Mouse (Mus musculus) heart, postnatal 0 days (tissue): Measurements from ENCODE around the gene Mipep. TPM values are rescaled to one million over a fixed set of nuclear protein-coding genes. Genes with fewer than 3 reads are reported as not detected.

Experiments
- ATAC-seq: fragments of 200-750 bp; cut with Nextera tagmentation; 2 replicates; pipeline ENCODE4 v1.8.0; 2017; ENCODE audit warnings: low read depth, moderate number of reproducible peaks, moderate library complexity; ENCODE audit not compliant: insufficient read depth
- DNase-seq: peaks from one replicate; pipeline ENCODE4 v3.0.0-alpha.2; 2016; ENCODE audit warnings: low spot score
- H3K27ac ChIP-seq: fragments of 300-500 bp; sonication (generic); 2 replicates; pipeline ENCODE4 v1.5.1; 2014; ENCODE audit warnings: low read depth, mild to moderate bottlenecking
- H3K27me3 ChIP-seq: fragments of 300-500 bp; sonication (generic); 2 replicates; pipeline ENCODE4 v1.6.1; 2014; ENCODE audit warnings: low read length, mixed read lengths; ENCODE audit not compliant: control insufficient read depth, insufficient read depth
- H3K36me3 ChIP-seq: fragments of 300-500 bp; sonication (generic); replicated peaks from 2 replicates; pipeline ENCODE4 v1.6.1; 2014; ENCODE audit warnings: low read length, mixed read lengths; ENCODE audit not compliant: control insufficient read depth, insufficient read depth
- H3K4me1 ChIP-seq: fragments of 300-500 bp; sonication (generic); 2 replicates; pipeline ENCODE4 v1.6.1; 2014; ENCODE audit warnings: antibody characterized with exemption; ENCODE audit not compliant: control insufficient read depth, insufficient read depth
- H3K4me2 ChIP-seq: fragments of 300-500 bp; sonication (generic); 2 replicates; pipeline ENCODE4 v1.6.1; 2014; ENCODE audit warnings: low read depth, mild to moderate bottlenecking, low read length, moderate library complexity
- H3K4me3 ChIP-seq: fragments of 300-500 bp; sonication (generic); 2 replicates; pipeline ENCODE4 v1.5.1; 2014; ENCODE audit warnings: low read depth, low read length
- H3K9ac ChIP-seq: fragments of 300-500 bp; sonication (generic); replicated peaks from 2 replicates; pipeline ENCODE4 v1.6.1; 2014; ENCODE audit warnings: low read depth, low read length, mixed read lengths
- H3K9me3 ChIP-seq: fragments of 300-500 bp; sonication (generic); replicated peaks from 2 replicates; pipeline ENCODE4 v1.6.1; 2016; ENCODE audit warnings: low read length; ENCODE audit not compliant: control insufficient read depth
- CTCF ChIP-seq: IDR thresholded peaks from 2 replicates; pipeline ENCODE4 v1.5.1; 2016; ENCODE audit warnings: antibody characterized with exemption, control low read depth, low read depth
- EP300 ChIP-seq: IDR thresholded peaks from 2 replicates; pipeline ENCODE4 v1.6.1; 2016; ENCODE audit warnings: antibody characterized with exemption, low read depth
- WGBS: fragments of 180-500 bp; shearing (Covaris S2); extraction: QIAGEN DNeasy Blood & Tissue Kit; methylation state at CpG from one replicate; pipeline ENCODE4 v1.1.7; 2014; 5-methylcytosine and 5-hydroxymethylcytosine counted together
- polyA plus RNA-seq: library from polyadenylated mRNA; unstranded; fragments of >200 nt; fragmentation: Nextera tagmentation; extraction: Ambion mirVana; gene quantifications from 2 replicates; pipeline ENCODE4 v1.2.1, GENCODE M21; 2015
- total RNA-seq: library from RNA; depleted of rRNA; stranded (reverse); fragments of >200 nt; gene quantifications from 2 replicates; pipeline ENCODE4 v1.2.3, GENCODE M21; 2014; ENCODE audit warnings: low replicate concordance

Mipep gene
- total and polyA plus RNA-seq, 2 experiments from 2014 or later = 29.2 to 49.1 TPM

DNA sequence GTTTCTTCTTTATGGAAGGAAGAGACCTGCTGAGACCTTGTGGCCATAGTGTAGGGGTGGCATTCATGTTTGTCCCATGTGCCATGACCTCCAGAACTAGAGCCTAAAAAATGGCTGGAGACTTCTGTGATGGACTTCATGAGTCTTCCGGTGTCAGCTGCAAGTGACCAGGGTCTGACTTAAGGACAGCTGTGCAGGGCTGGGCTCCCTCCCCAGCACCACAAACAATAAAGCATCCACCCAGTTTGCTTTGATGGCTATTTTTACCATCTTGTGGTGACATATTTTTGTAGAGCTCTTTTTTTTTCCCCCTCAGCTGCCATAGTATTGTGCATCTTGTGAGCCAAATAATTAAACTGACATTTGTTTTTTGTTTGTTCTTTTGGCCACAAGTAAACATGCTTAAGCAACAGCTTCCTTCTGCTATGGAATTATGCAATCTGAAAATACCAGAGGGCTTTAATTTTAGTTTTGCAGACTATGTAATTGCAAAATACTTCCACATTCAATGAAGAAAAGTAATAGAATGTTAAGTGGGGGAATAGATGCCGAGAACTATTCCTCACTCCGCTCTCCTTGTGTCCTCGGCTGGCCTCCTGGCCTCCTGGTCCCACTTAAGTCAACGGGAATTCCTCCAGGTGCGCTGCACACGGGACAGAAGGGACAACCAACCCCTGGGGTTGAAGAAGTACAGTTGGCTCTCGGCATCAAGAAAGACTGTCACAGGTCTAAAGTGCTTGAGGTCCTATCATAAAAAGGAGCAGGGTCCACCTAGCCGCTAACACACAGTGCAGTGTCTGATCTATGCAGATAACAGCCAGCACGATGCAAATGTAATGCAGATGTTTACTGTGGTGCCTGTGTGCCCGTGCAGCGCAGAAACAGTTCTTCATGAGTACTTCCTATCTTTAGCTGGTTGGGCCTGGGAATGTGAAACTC is 126.4 kb downstream of the Mipep start:
- TF ChIP-seq CTCF (no peak), EP300 (no peak)
- Histone ChIP-seq H3K9ac (no peak overlapping the region), H3K27ac (no peak overlapping the region), H3K36me3 (no peaks in the 10 kb centered on the region), H3K27me3 (no peaks in the 10 kb centered on the region), H3K4me3 (no peak overlapping the region), H3K4me2 (no peak overlapping the region), H3K9me3 (no peaks in the 10 kb centered on the region), H3K4me1 (peaks cover 10% of the 10 kb centered on the region)
- ATAC-seq (no peak), DNase-seq (no peak)
- WGBS = 84% methylated on average over 12 of the region's 12 CpGs

DNA sequence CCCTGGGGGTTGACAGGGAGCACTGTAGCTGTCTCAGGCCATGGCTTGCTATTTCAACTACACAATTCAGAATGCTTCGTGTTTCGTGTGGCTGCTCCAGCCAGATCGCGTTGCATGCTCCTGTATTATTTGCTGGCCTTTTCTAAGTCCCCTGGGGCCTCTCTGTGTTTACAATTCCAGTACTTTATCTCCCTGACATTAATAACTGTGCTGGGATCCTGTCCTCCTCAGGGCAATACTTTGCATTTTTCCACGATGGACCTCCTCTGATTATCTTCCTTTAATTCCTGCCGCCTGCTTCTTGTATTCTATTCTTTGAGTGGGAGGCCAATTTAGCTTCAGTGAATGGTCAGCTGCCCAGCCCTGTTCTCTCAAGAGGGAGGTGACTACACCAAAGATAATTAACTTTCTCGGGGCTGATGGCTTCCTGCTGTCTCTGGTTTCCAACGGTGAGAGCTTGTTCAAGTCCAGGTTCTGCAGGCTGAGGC is 128.7 kb downstream of the Mipep start:
- H3K4me2 ChIP-seq = no peak overlapping the region

DNA sequence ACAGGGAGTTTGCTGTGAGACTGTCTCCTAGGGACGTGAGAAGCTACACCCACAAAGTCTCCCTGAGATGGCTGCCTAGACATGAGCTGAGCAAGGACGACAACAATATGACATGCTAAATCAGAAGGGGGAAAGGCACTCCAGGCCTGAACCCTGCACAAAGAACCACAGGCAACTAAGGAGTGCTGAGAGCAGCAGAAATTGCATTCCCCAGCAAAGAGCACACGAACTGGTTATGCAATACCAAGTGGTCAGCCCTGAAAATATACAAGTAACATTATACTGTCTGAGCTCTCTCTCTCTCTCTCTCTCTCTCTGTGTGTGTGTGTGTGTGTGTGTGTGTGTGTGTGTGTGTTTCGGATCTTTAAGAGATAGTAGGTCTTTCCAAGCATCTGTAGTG is 132.3 kb downstream of the Mipep start:
- Histone ChIP-seq H3K9me3 (no peaks in the 10 kb centered on the region), H3K27me3 (no peaks in the 10 kb centered on the region), H3K4me1 (no peaks in the 10 kb centered on the region), H3K4me2 (no peak overlapping the region), H3K9ac (no peak overlapping the region), H3K36me3 (no peaks in the 10 kb centered on the region), H3K27ac (no peak overlapping the region), H3K4me3 (no peak overlapping the region)
- ATAC-seq (no peak), DNase-seq (no peak)
- 59% methylated on average over 4 of the region's 4 CpGs for WGBS
- TF ChIP-seq CTCF = no peak
- no peak for TF ChIP-seq EP300

More for the DNA sequence above, 128.7 kb downstream of the Mipep start:
- DNase-seq (no peak), ATAC-seq (no peak)
- Histone ChIP-seq H3K9ac (no peak overlapping the region), H3K36me3 (no peaks in the 10 kb centered on the region), H3K27ac (no peak overlapping the region), H3K27me3 (no peaks in the 10 kb centered on the region), H3K4me1 (no peaks in the 10 kb centered on the region), H3K4me3 (no peak overlapping the region), H3K9me3 (no peaks in the 10 kb centered on the region)
- WGBS = 19% methylated on average over 8 of the region's 8 CpGs
- TF ChIP-seq CTCF = no peak

DNA sequence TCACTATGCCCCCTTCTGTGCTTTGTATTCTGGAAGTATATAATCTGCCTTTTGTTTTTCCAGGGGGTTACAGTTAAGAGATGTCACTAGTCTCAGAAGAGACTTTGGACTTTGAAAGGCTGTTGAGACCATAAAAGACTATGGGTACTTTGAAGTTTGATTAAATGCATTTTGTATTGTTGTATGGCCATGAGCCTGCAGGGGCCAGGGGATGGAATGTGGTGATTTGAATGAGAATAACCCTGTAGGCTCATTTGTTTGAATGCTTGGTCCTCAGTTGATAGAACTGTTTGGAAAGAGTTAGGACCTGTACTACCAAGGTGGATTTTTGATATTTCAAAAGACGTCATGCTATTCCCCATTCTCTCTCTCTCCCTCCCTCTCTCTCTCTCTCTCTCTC is 141.6 kb downstream of the Mipep start:
- ATAC-seq = no peak
- 70% methylated on average over 1 of the region's 1 CpGs for WGBS
- Histone ChIP-seq H3K9ac (no peak overlapping the region), H3K4me1 (no peaks in the 10 kb centered on the region), H3K27me3 (no peaks in the 10 kb centered on the region), H3K4me2 (no peak overlapping the region), H3K9me3 (no peaks in the 10 kb centered on the region), H3K27ac (no peak overlapping the region), H3K4me3 (no peak overlapping the region), H3K36me3 (no peaks in the 10 kb centered on the region)
- TF ChIP-seq CTCF = no peak
- no peak for TF ChIP-seq EP300
- no peak for DNase-seq

DNA sequence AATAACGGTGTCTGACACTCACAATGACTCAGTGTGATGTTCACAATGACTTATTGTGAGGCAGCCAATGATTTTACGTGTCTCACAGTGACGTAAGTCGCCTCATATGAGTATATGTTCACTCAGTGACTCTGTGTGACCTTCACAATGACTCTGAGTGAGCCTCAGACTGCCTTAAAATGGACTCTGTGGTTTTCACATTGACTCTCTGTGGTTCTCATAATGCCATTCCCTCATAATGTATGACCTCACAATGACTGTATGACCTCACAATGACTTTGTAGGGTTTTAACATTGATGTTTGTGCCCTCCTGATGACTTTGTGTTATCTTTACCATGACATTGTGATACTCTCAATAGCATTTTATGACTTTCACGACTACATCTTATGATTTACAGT is 151.3 kb downstream of the Mipep start:
- H3K4me3 ChIP-seq = no peak overlapping the region
- ATAC-seq (no peak), DNase-seq (no peak)
- WGBS = 73% methylated on average over 5 of the region's 5 CpGs
- H3K4me2 ChIP-seq = no peak overlapping the region
- H3K27ac ChIP-seq = no peak overlapping the region
- H3K9ac ChIP-seq = no peak overlapping the region
- H3K27me3 ChIP-seq = no peaks in the 10 kb centered on the region
- H3K4me1 ChIP-seq = no peaks in the 10 kb centered on the region
- TF ChIP-seq EP300 (no peak), CTCF (no peak)
- H3K36me3 ChIP-seq = no peaks in the 10 kb centered on the region
- no peaks in the 10 kb centered on the region for H3K9me3 ChIP-seq
